Mouse (Mus musculus): ENCODE results near the gene 4933403O08Rik.

The 4933403O08Rik gene

GRCm38 (mm10) chrX:112238749-112239148, at the start of gene 4933403O08Rik:
Gene 4933403O08Rik, plus strand, starts transcription at chrX:112239049.
- no peak for DNase-seq (ENCODE audit: low spot score in 2 of 2)

- DNase-seq (ENCODE audit: low spot score in 2 of 2), result no peak
These were observed 4.1 kb downstream of the 4933403O08Rik start for GRCm38 (mm10) chrX:112242916-112243315.

GRCm38 (mm10) chrX:112255513-112255912, 16.7 kb downstream of the 4933403O08Rik start:
- DNase-seq (ENCODE audit: low spot score in 2 of 2), result peak; percentile 20 to 54

GRCm38 (mm10) chrX:112273550-112273949, 34.7 kb downstream of the 4933403O08Rik start:
- DNase-seq (ENCODE audit: low spot score in 2 of 2), result no peak
